Mouse (Mus musculus) hindbrain, embryonic 16.5 days (tissue): Measurements from ENCODE around the gene Trim67. TPM values are rescaled to one million over a fixed set of nuclear protein-coding genes. Genes with fewer than 3 reads are reported as not detected.

Experiments used
- ATAC-seq: fragments of 200-750 bp; cut with Nextera tagmentation; 2 replicates; pipeline ENCODE4 v1.8.0; 2017; ENCODE audit warnings: moderate TSS enrichment, moderate library complexity
- H3K27ac ChIP-seq: fragments of 300-500 bp; sonication (generic); 2 replicates; pipeline ENCODE4 v1.5.1; 2014; ENCODE audit warnings: low read depth, mild to moderate bottlenecking, control low read depth, low read length, moderate library complexity
- H3K27me3 ChIP-seq: fragments of 300-500 bp; sonication (generic); replicated peaks from 2 replicates; pipeline ENCODE4 v1.6.1; 2014; ENCODE audit warnings: low read length; ENCODE audit not compliant: control insufficient read depth, insufficient read depth
- H3K36me3 ChIP-seq: fragments of 300-500 bp; sonication (generic); 2 replicates; pipeline ENCODE4 v1.6.1; 2014; ENCODE audit warnings: mild to moderate bottlenecking, low read length, moderate library complexity, mixed read lengths; ENCODE audit not compliant: control insufficient read depth, insufficient read depth
- H3K4me1 ChIP-seq: fragments of 300-500 bp; sonication (generic); 2 replicates; pipeline ENCODE4 v1.6.1; 2014; ENCODE audit warnings: low read depth, low read length; ENCODE audit not compliant: control insufficient read depth, insufficient read depth
- H3K4me2 ChIP-seq: fragments of 300-500 bp; sonication (generic); 2 replicates; pipeline ENCODE4 v1.6.1; 2014; ENCODE audit warnings: mild to moderate bottlenecking, low read length, control low read depth, moderate library complexity
- H3K4me3 ChIP-seq: fragments of 300-500 bp; sonication (generic); 2 replicates; pipeline ENCODE4 v1.5.1; 2014; ENCODE audit warnings: mild to moderate bottlenecking, low read length, control low read depth, moderate library complexity
- H3K9ac ChIP-seq: fragments of 300-500 bp; sonication (generic); 2 replicates; pipeline ENCODE4 v1.6.1; 2014; ENCODE audit warnings: low read depth, mild to moderate bottlenecking, control low read depth, low read length, moderate library complexity
- H3K9me3 ChIP-seq: fragments of 300-500 bp; sonication (generic); 2 replicates; pipeline ENCODE4 v1.6.1; 2014; ENCODE audit warnings: mild to moderate bottlenecking, low read length, moderate library complexity; ENCODE audit not compliant: control insufficient read depth
- WGBS: fragments of 180-500 bp; shearing (Covaris S2); extraction: QIAGEN DNeasy Blood & Tissue Kit; methylation state at CpG from one replicate; pipeline ENCODE4 v1.1.7; 2014; 5-methylcytosine and 5-hydroxymethylcytosine counted together
- polyA plus RNA-seq: library from polyadenylated mRNA; unstranded; fragments of >200 nt; fragmentation: Nextera tagmentation; extraction: Ambion mirVana; gene quantifications from 2 replicates; pipeline ENCODE4 v1.2.1, GENCODE M21; 2015

Trim67 gene
- polyA plus RNA-seq, 1 experiment from 2014 or later: 27.0 TPM

DNA sequence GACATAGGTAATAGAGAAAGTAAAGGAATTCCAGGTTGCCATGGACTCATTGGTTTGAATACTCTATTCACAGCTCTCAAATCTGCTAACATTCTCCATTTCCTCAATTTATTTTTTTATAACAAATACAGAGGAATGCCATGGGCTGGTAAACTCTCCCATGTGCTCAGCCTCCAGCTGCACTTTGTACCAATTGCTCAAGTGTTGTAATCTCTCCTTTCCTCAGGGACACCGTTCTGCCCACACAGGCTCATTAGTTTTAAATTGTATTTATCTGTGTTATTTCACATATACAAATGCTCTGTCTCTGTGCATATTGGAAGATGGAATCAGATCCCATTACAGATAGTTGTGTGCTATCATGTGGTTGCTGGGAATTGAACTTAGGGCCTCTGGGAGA lies 60.6 kb downstream of the Trim67 start:
- peaks cover 14% of the 10 kb centered on the region for H3K9me3 ChIP-seq
- no peaks in the 10 kb centered on the region for H3K4me1 ChIP-seq
- H3K36me3 ChIP-seq: peaks cover 26% of the 10 kb centered on the region
- no peak overlapping the region for H3K9ac ChIP-seq
- no peak overlapping the region for H3K4me3 ChIP-seq
- H3K4me2 ChIP-seq: no peak overlapping the region
- 100% methylated on average over 1 of the region's 1 CpGs for WGBS
- no peaks in the 10 kb centered on the region for H3K27me3 ChIP-seq
- no peak overlapping the region for H3K27ac ChIP-seq
- no peak for ATAC-seq

DNA sequence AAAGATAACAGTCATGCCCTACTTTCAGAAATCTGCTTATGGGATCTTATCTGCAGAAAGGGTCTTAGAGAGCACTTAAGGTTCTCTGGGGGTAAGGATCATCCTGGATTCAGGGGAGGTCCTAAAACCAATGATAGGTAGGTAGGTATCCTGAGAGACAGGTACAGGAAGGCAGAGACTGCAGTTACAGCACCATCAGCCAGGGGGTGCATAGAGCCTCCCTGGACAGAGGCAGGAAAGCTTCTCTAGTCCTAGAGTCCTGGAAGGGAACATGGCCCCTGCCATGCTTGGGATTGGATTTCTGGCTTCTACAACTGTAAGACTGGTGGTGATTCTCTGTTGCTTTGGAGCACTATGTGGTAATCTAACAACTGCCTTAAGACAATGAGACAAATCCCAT lies 66.6 kb downstream of the Trim67 start:
- no peak for ATAC-seq
- H3K27ac ChIP-seq: no peak overlapping the region
- no peak overlapping the region for H3K4me3 ChIP-seq
- no peak overlapping the region for H3K4me2 ChIP-seq
- H3K27me3 ChIP-seq: no peaks in the 10 kb centered on the region
- H3K36me3 ChIP-seq: peaks cover 21% of the 10 kb centered on the region
- peaks cover 8% of the 10 kb centered on the region for H3K4me1 ChIP-seq
- H3K9ac ChIP-seq: no peak overlapping the region
- peaks cover 14% of the 10 kb centered on the region for H3K9me3 ChIP-seq

- no peak overlapping the region for H3K4me2 ChIP-seq
- no peaks in the 10 kb centered on the region for H3K27me3 ChIP-seq
- no peak overlapping the region for H3K4me3 ChIP-seq
- peaks cover 9% of the 10 kb centered on the region for H3K9me3 ChIP-seq
- peaks cover 14% of the 10 kb centered on the region; the same call in 1 of the 2 replicates for H3K36me3 ChIP-seq
- 89% methylated on average over 3 of the region's 3 CpGs for WGBS
- no peak for ATAC-seq
- peaks cover 10% of the 10 kb centered on the region for H3K4me1 ChIP-seq
- no peak overlapping the region for H3K27ac ChIP-seq
- H3K9ac ChIP-seq: no peak overlapping the region
Observed at GRCm38 (mm10) chr8:124860188-124860587, 67.3 kb downstream of the Trim67 start.

DNA sequence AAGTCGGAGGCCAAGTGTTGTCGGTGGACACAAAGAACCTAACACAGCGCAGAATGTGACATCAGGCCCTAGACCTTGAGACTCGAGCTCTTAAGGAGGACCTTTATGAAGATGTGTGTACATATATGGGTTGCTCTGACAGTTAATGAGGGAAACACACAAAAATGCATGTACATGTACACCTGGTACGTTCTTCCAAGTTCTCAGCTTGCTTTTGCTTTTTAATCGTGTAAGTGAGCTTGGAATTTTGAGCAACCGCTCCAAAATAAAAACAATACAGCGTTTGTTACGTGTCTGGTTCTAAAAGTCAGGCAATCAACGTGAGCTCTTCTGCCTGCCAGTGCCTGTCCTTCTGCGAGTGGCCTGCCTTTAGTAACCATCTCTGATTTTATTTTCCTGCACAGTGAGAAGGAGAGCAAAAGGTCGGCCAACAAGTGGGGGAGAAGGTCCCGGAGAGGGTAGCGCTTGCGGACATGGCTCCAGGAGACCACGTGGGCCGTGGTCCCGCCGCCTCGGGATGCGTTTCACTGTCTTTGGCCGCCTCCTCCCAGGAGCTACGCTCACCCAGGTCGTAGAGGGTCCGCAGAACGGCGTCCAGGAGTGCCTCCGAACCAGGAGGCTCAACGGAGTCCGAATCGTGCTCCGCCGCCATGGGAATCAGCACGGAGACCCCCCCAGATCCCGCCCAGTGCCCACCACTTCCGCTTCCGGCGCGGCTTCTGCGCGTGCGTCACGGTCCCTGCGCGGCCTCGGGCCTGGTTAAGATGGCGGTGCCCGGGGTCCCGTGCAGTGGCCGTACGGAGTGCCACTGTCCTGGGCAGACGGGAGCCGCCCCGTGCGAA lies 69.7 kb downstream of the Trim67 start, which contains the start of the genes Gnpat and 2810004N23Rik:
Gnpat (plus strand) TSS at position 713 of the 842 bp plus-strand sequence.
2810004N23Rik (minus strand) TSS at position 800 of the 842 bp plus-strand sequence.
- Histone ChIP-seq H3K4me3 (peak within 1 kb of the TSS; percentile 87), H3K9ac (peak within 1 kb of the TSS; percentile 99), H3K27me3 (no peaks in the 10 kb centered on the region), H3K27ac (peak within 1 kb of the TSS; percentile 93), H3K4me2 (peak within 1 kb of the TSS; percentile 83), H3K9me3 (no peaks in the 10 kb centered on the region), H3K4me1 (peaks cover 10% of the 10 kb centered on the region), H3K36me3 (0 out of 2 replicates have a peak, but pooled peaks cover 5% of the 10 kb centered on the region)
- 1% methylated on average over 50 of the region's 55 CpGs for WGBS
- ATAC-seq: peak; percentile 98

DNA sequence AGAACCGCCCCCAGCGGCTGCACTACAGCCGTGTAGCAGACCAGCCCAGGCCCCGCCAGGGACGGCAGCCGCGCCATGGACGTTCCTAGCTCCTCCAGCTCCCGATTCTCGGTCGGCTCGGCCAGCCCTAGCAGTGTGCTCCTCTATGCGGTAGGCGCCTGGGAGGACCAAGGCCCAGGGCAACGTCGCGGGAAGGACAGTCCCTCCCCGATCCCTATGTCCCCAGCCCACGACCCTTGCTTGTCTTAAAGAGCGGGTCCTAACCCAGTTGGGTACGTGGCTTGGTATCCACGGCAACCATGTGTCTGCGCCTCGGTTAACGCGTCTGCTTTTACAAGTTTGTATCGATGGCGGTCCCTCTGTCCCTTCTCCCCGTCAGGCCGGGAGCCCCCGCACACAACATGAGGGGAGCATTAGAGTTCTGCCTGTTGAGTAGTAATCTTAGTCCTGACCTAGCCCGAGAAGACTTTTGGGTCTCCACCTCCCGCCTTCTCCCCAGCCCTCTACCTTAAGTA lies 70.3 kb downstream of the Trim67 start:
- H3K4me1 ChIP-seq: peaks cover 10% of the 10 kb centered on the region
- 0 out of 2 replicates have a peak, but pooled peaks cover 5% of the 10 kb centered on the region for H3K36me3 ChIP-seq
- peak; percentile 92 for ATAC-seq
- H3K27me3 ChIP-seq: no peaks in the 10 kb centered on the region
- peak overlapping the region; percentile 87 for H3K4me3 ChIP-seq
- H3K9ac ChIP-seq: peak overlapping the region; percentile 99
- under 1% methylated on average over 33 of the region's 33 CpGs for WGBS
- peak overlapping the region; percentile 93 for H3K27ac ChIP-seq
- no peaks in the 10 kb centered on the region for H3K9me3 ChIP-seq
- H3K4me2 ChIP-seq: peak overlapping the region; percentile 83

GRCm38 (mm10) chr8:124863729-124864128 lies 70.8 kb downstream of the Trim67 start:
- Histone ChIP-seq H3K9ac (peak overlapping the region; percentile 99), H3K27me3 (no peaks in the 10 kb centered on the region), H3K4me2 (peak overlapping the region; percentile 83), H3K36me3 (0 out of 2 replicates have a peak, but pooled peaks cover 2% of the 10 kb centered on the region), H3K4me1 (peaks cover 10% of the 10 kb centered on the region), H3K9me3 (no peaks in the 10 kb centered on the region), H3K4me3 (peak overlapping the region; percentile 87), H3K27ac (no peak overlapping the region)
- 21% methylated on average over 8 of the region's 8 CpGs for WGBS
- ATAC-seq: no peak

- WGBS: 86% methylated on average over 3 of the region's 3 CpGs
- Histone ChIP-seq H3K27me3 (no peaks in the 10 kb centered on the region), H3K4me3 (no peak overlapping the region), H3K4me1 (peaks cover 10% of the 10 kb centered on the region), H3K4me2 (no peak overlapping the region), H3K36me3 (0 out of 2 replicates have a peak, but pooled peaks cover 4% of the 10 kb centered on the region), H3K9ac (no peak overlapping the region), H3K27ac (no peak overlapping the region), H3K9me3 (no peaks in the 10 kb centered on the region)
- no peak for ATAC-seq
Observed at GRCm38 (mm10) chr8:124866669-124867068, 73.8 kb downstream of the Trim67 start.

- whole genome bisulfite sequencing: 88% methylated on average over 2 of the region's 2 CpGs
- H3K36me3 ChIP-seq: 0 out of 2 replicates have a peak, but pooled peaks cover 4% of the 10 kb centered on the region
Observed at GRCm38 (mm10) chr8:124867126-124867525, 74.2 kb downstream of the Trim67 start.

GRCm38 (mm10) chr8:124869708-124870107 lies 76.8 kb downstream of the Trim67 start:
- Histone ChIP-seq H3K4me3 (no peak overlapping the region), H3K4me2 (no peak overlapping the region), H3K27me3 (no peaks in the 10 kb centered on the region), H3K9me3 (no peaks in the 10 kb centered on the region), H3K4me1 (no peaks in the 10 kb centered on the region), H3K27ac (no peak overlapping the region), H3K9ac (no peak overlapping the region), H3K36me3 (peaks cover 13% of the 10 kb centered on the region)
- 86% methylated on average over 6 of the region's 6 CpGs for WGBS
- no peak for ATAC-seq

More at GRCm38 (mm10) chr8:124867126-124867525, 74.2 kb downstream of the Trim67 start:
- Histone ChIP-seq H3K9ac (no peak overlapping the region), H3K27ac (no peak overlapping the region), H3K4me3 (no peak overlapping the region), H3K4me1 (peaks cover 10% of the 10 kb centered on the region), H3K4me2 (no peak overlapping the region), H3K27me3 (no peaks in the 10 kb centered on the region), H3K9me3 (no peaks in the 10 kb centered on the region)
- ATAC-seq: no peak
